Mouse (Mus musculus): Measurements from ENCODE around the gene Olfr314.

- TF ChIP-seq CTCF (conservative IDR thresholded peaks at IDR 0.05; ENCODE audit: low read length) (no peak), NANOG (IDR thresholded peaks at IDR 0.05; ENCODE audit: borderline replicate concordance, low read length) (no peak)
Measured at GRCm38 (mm10) chr11:58738792-58739262, 43.9 kb upstream of the Olfr314 start, which contains the start of gene Olfr317.
